Mouse (Mus musculus) adrenal gland, adult 18-20 months (tissue): ENCODE measurements around the gene Col11a2. TPM values are rescaled to one million over a fixed set of nuclear protein-coding genes. Genes with fewer than 3 reads are reported as not detected.
A peak's percentile ranks its signal among the peaks of the same experiment; 100 is the strongest.

ENCODE experiments used
- DNase-seq, 2 experiments: peaks; one replicate each; pipeline ENCODE4 v3.0.0; 2021 to 2022; ENCODE audit warnings: low spot score in 2 of 2
- total RNA-seq, 2 experiments: library from RNA; stranded (reverse); gene quantifications; 1 replicate in 1 of 2; 2 replicates in 1 of 2; pipeline ENCODE4 v1.2.3; 2021

Gene Col11a2
- total RNA-seq, 2 experiments from 2014 or later, result 1.4 to 1.9 TPM

DNA sequence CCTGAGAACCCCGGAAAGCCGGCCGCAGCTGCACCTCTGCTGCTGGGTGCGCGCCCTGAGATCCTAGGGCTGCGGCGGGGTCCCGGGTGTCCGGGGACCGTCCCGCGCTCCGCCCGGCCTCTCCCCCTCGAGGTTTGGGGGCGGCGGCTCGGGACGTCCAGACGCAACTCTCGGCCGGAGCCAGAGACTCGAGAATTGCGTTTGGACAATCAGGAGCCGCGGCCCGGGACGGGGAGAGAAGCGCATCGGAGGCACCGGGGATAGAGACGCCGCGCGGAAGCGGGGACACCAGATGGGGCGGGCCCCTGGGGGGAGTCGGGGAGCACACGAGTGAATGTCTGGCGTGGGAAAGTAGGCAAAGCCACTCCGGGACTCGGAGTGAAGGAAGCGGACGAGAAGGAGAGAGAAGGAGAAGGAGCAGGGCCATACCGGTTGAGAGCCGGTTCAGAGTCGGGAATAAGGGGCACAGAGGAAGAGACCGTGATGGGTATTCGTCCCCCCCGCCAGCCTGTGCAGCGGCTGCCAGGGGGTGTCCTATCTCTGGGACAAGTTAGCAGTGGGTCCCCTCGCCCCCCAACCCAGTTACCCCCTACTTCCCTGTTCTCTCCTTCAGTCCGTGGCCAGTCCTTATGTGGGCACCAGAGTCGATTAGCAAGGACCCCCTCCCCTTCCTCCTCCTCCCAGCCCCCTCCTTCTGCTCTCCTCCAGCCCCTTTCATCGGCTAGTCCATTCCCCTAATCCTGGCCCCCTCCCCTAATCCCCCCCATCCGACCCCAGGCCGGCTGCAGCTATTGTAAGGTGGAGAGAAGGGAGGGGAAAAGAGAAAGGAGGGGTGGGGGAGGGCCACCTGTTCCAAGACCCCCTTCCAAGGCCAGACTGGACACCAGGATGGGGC is 14.1 kb upstream of the Col11a2 start:
- DNase-seq, result peak in 1 of 2 experiments; percentile 34

DNA sequence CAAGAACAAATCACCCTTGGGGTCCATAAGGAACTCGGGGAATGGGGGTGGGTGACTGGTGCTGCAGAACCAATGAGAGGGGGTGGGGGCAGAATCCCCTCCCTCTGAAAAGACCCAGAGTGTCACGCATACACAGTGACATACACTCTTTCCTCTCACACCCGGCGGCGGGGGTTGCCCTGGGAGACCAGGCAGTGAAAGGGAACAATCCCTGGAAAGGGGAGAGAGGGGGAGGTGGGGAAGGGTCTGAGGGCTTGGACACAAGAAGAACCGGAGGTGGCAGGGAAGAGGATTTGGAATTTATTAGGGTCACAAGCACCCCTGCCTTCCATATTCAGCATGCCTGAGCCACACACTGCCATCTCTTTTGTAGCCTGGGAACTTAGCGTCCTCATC is 13.5 kb upstream of the Col11a2 start:
- peak in 1 of 2 experiments; percentile 27 for DNase-seq

DNA sequence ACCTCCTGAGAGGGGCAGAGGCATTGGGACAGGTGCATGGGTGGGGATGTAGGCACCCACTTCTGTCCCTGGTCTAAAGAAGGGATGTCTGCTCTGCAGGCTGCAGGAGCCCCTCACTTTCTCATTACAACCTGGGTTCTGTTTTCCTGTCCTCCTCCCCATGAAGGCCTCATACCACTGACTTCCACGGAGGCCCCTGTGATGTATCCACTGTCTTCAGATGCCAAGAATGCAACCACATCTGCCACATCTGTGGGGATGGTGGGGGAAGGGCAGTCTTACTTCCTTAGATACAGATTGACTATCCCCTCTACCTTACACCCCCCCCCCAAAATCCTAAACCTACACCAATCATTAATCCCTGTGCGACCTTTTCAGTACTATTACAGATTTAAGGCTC is 13.0 kb upstream of the Col11a2 start:
- peak in 1 of 2 experiments; percentile 23 for DNase-seq

DNA sequence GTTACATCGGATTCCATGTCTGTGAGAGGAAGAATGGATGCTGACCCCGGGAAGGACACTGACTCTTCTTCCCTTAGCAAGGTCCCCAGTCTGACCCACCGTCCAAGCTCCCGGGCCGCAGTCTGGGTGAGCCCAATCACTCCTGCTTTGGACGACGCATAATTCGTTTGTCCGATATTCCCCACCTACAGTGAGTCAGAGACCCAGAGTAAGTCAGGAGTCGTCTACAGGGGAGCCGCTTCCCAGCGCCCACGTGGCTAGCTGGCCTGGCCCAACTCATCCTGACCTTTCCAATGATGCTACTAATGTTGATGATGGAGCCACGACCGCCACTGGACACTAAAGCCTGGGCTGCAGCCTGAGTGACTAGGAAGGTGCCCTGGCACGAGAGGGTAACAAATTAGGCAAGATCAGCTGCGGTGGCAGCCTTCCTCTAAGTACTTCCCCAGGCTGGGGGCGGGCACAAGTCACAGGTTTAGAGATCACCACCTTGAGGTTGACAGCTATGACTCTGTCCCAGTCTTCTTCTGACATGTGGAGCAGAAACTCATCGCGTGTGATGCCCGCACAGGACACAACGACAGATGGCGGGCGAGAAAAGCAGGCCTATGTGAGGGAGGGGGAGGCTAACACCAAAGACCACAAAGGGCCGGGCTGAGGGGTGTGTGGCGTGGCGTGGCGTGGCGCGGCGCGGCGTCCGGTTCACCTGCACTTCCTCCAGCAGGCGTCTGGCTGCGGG is 12.2 kb upstream of the Col11a2 start:
- DNase-seq, result peak; percentile 55 to 57

DNA sequence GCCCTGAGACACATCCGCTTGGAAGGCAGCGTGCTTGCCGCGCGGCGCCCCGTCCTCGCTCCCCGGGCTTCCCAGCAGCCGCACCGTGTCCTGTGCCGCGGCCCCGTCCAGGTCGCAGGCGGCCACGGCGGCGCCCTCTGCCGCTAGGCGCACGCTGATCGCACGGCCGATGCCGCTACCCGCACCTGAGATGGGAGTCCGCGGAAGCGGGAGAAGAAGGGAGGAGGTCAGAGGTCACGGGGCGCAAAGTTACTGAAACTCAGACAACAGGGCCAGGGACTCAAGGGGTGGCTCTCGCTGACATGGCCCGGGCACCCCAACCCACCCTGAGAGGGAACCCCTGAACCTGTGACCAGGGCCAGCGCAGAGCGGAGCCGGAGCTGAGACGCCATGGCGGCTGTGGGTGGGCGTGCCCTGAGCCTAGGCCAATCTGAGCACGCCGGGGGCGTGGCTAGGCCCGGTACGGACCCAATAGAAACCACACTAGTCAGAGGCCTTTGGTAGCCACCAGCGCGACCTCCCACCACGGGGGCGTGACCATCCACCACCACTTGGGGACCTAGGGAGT is 11.5 kb upstream of the Col11a2 start, which contains the start of gene H2-Ke6:
TSS of gene H2-Ke6 (minus strand) at position 405 of the 568 bp plus-strand sequence.
- peak; percentile 89 to 91 for DNase-seq

DNA sequence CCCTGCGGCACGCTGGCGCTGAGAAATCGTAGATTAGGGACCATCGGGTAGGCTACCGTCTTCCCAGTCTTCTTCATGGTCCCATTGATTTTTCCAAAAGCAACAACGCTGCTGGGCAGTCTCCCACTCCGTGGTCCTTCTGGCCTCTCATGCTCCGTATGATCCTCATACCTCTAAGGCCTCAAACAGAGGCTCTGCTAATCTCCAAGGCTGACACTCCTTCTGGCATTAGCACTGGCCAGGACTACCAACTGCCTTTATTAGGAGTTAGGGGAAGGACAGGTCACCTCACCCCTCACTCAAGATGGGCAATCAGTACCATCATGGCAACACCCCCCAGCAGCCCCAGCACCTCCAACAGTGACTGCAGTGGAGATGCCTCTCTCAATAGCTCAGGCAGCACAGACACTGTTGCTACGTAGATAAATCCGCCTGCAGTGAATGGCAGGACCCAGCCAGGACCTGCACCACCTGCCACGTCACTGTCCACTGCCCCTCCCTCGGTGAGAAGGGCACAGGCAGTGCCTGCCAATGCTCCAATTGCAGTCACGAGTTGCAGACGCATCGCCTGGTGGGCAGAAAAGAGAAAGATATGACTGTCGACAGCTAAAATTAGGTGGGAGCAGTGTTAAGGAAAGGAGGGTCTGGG is 10.6 kb upstream of the Col11a2 start:
- DNase-seq, result peak in 1 of 2 experiments; percentile 26

DNA sequence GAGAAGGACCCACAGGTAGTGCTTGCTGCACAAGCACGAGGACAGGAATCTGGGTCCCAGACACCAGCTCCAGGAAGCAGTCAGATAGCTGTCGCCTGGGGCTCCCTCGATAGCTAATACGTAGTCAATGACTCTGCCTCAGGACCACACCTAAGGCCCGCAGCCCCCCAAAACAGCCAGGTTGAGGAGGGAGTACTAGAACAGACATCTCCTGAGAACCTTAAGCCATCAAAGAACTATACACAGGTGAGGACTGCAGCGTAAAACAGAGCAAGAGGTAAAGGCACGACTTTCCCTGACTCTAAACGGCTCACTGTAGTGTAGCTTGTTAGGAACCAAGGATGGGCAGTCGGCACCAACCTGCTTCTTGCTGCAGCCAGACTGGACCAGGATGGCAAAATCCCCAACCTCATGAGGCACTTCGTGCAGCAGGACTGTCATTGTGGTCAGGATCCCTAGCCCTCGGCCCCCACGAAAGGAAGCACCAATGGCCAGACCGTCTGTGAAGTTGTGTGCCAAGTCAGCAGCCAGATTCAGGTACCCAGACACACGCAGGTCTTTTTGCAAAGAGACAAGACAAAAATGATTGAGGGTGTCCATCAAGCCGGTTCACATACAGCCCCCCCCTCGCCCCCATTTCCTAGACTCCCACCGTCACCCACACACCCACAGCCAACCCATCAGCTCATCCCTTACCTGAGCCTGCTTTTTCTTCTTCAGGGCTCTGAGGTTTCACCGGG is 9.9 kb upstream of the Col11a2 start:
- DNase-seq, result peak in 1 of 2 experiments; percentile 20

DNA sequence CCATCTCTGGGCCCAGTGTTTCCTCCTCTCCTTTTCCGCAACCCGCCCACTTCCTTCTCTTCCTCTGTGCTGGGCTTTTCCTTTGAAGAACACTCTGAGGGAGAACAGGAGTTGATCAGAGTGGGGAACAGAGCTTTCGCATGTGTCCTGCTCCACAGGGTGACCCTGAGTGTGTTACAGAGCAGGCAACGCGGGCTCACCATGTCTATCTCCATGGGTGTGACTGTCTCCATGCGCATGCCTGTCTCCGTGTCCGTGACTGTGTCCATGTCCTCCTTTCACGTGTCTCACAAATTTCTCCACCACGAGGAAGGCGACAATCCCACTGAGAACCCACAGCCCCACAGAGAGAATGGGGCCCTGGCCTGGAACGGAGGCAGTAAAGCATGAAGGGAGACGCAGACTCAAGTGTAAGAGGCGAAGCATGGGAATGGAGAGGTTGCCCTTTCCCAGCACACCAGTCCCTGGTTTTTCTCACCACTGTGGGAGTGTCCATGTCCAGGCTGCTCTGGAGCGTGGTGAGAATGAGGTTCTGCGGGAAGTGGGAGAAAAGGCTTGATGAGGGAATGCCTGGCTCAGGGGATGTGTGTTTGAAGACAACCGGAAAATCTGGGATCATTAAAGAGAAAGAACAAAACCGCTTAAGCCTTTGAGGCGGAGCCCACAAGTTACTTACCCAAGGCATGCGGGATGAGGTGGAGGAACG is 9.2 kb upstream of the Col11a2 start:
- peak in 1 of 2 experiments; percentile 20 for DNase-seq

DNA sequence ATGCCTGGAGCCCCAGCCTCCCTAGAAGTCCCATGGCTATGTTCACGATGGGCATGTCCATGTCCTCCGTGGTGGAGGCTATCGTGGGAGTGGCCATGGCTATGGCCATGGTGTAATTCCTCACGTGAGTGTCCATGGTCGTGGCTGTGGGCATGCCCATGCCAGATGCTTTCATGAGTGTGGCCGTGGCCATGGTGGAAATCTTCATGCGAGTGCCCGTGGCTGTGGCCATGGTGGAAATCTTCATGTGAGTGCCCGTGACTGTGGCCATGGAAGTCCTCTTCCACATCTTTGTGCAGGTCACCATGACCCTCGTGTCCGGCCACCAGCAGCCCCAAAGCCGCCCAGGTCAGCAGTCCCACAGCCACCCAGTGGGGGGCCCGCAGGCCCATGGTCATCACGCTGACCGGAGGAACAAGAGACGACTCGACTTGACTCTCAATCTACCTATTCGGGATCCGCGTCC is 8.3 kb upstream of the Col11a2 start:
- DNase-seq, result peak in 1 of 2 experiments; percentile 22

DNA sequence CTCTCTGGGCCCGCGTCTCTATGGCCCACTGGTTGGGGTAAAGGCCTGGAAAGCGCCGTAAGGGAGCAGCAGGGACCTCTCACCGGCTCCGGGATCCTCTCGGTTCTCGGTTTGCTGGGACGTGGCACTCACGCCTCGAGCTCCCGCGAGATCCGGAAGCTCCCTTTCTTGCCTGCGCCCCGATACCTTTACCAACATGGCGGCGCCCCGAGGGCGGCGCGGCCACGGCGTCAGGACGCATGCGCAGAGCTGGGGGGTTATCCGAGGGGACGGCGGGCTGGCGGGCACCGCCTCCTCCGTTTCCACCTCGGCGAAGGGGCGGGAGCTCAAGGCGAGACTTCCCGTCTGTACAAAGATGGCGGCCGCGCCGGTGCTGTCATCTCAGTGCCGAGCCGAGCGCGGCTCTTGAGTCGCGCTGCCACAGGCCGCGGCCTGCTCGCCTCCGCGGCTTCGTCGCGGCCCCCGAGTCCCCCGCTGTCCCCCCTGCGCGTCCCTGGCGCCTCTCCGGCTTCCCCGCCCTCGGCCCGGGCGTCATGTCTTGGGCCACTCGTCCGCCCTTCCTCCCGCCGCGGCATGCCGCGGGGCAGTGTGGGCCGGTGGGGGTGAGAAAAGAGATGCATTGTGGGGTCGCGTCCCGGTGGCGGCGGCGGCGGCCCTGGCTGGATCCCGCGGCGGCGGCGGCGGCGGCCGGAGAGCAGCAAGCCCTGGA is 7.6 kb upstream of the Col11a2 start, which contains the start of the genes Slc39a7 and Rxrb:
TSS of gene Slc39a7 (minus strand) at position 218 of the 709 bp plus-strand sequence.
TSS of gene Rxrb (plus strand) at position 348 of the 709 bp plus-strand sequence.
- DNase-seq, result peak; percentile 99

DNA sequence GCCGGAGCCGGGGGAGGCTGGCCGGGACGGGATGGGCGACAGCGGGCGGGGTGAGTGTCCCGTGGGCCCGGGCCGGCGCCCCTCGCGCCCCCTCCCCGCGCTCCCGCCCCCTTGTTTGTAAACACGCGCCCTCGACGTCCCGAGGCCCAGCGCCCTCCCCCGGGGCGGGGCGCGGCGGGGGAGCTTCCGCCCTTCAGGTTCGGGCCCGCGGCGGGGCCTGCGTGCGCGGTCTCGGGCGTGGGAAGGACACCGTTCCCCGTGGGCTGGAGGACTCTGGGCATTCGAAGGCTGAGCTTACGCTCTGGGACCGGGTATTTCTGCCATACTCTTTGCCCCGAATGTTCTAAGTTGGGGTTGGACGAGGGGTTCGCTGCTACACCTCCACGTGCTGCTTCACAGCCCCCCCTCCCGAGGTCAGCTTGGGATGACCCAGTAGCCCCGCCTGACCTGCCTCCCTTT is 7.0 kb upstream of the Col11a2 start:
- peak; percentile 79 for DNase-seq

DNA sequence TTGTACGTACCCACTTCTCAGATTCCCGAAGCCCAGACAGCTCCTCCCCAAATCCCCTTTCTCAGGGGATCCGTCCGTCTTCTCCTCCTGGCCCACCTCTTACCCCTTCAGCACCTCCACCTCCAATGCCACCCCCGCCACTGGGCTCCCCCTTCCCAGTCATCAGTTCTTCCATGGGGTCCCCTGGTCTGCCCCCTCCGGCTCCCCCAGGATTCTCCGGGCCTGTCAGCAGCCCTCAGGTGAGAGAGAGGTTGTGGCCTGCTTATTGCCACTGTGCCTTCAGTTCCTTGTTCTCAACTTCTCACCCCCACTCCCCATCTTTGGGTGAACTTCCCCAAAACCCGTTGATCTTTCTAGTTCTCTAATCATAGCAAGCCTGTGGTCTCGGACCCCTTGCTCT is 6.4 kb upstream of the Col11a2 start:
- no peak for DNase-seq

DNA sequence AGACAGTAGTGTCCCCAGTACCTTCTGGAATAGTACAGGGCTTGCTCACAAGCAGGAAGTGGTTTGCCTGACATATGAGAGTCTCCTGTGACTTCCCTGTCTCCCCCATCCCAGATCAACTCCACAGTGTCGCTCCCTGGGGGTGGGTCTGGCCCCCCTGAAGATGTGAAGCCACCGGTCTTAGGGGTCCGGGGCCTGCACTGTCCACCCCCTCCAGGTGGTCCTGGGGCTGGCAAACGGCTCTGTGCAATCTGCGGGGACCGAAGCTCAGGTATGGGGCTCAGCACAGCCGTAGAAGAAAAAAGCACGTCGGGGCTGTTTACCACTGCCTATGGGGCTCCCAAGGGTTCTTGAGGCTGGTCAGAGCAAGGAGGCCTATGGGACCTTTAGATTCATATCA is 5.8 kb upstream of the Col11a2 start:
- no peak for DNase-seq

DNA sequence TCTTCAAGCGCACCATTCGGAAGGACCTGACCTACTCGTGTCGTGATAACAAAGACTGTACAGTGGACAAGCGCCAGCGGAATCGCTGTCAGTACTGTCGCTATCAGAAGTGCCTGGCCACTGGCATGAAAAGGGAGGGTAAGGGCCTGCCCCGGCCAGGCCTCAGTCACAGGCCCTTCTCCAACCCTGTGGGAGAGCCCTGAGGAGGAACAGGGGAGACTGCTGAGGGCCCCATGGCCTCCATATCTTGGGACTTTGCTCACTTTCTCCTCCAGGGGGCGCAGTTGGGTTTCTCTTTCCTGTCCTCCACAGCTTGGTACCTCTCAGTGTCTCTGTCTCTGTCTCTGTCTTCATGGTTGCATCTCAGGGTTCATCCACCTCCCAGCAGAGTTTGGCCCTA is 5.2 kb upstream of the Col11a2 start:
- peak in 1 of 2 experiments; percentile 65 for DNase-seq

DNA sequence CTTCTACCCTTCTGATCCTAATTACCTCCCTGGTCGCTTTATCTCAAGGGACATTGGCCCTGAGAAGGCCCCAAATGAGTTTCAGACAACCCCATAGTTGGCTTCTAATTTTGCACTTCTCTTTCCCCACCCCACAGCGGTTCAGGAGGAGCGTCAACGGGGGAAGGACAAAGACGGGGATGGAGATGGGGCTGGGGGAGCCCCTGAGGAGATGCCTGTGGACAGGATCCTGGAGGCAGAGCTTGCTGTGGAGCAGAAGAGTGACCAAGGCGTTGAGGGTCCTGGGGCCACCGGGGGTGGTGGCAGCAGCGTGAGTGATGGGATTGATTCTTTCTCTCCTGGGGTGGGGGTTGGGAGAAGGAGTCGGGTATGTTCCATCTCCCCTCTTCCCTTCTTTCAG is 3.7 kb upstream of the Col11a2 start:
- no peak for DNase-seq

DNA sequence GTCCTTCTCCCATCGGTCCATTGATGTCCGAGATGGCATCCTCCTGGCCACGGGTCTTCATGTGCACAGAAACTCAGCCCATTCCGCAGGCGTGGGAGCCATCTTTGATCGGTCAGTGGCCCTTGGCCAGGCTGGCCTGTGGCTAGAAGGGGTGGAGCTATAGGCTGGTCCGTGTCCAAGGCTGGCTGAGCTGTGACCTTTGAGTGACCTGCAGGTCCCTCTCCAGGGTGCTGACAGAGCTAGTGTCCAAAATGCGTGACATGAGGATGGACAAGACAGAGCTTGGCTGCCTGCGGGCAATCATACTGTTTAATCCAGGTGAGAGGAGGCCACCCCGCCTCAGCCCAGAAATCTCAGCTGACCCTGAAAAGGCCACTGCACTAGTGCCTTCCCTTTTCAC is 2.6 kb upstream of the Col11a2 start:
- DNase-seq, result no peak

DNA sequence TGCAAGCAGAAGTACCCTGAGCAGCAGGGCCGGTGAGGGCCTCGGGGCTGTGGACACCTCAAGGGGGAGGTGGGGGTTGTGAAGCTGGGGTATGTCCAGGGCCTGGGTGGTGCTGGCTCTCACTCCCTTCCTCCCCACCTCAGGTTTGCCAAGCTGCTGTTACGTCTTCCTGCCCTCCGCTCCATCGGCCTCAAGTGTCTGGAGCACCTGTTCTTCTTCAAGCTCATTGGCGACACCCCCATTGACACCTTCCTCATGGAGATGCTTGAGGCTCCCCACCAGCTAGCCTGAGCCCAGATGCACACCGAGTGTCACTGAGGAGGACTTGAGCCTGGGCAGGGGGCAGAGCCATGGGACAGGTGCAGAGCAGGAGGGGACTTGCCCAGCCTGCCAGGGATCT is 2.0 kb upstream of the Col11a2 start:
- DNase-seq, result no peak

DNA sequence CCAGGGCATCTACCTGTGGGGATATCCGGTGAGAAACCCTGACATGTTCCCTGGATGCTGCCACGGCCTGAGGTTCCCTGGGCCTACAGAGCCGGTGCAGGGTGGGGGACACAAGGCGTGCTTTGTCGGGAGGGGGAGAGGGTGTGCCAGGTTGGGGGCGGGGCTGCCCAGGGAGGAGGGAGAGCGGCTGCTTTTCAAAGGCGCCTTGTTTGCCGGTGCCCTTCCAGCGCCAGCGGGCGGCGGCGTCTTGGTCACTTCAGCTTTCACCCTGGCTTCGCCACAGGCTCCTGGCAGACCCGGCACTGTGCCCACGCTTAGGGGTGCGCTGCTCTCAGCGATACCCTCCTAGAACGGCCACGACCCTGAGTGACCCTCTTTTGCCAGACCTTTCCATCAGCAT is 797 bp upstream of the Col11a2 start:
- no peak for DNase-seq
